Mouse (Mus musculus): ENCODE measurements at regions not wholly inside any gene's neighbourhood (a gene's known extent, or its start where the extent isn't known, plus 50 kb on each side); places are given as distances from the start of the nearest gene placed in this dataset.

DNA sequence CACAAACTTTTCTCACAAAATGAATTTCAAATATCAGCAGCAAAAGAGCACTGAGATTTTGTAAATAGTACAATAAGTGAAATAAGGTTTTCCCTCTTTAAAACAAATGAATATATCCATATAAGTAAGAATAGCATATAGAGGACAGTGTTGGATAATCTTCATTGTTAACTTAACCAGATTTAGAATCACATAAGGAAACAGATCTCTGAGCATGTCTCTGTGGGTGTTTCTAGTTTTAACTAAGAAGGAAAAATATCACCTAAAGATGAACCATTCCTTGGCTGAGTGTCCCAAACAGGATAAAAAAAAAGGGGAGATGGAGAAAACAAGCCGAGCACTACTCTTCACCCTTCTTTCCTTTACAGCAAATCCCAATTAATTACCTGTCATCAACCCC lies 690.4 kb upstream of the Msl3l2 start:
- H3K9me3 ChIP-seq (ENCODE audit: control insufficient read depth, low read length) = no peaks in the 10 kb centered on the region
- WGBS = 87% methylated on average over 1 of the region's 1 CpGs

DNA sequence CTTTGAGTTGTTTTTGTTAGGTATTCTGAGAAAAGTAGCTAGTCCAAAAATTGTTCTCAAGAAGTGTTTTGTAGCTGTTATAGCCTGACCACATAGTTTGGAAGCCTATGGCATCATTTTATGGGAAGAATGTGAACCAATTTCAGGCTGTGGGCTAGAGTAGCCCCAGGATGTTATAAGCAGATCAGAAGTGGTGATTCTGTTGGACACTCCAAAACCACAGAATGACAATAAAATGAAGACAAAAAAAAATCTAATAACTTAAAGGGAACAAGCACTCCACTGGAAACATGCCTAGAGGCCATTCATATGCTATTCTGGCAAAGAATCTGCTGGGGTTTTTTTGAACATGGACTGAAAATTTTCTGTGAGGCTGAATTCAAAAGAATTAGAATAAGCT lies 689.9 kb upstream of the Msl3l2 start:
- Histone ChIP-seq H3K4me1 (ENCODE audit: control insufficient read depth, insufficient read depth, low read length) (no peaks in the 10 kb centered on the region), H3K9ac (replicated peaks; ENCODE audit: low read length) (no peak overlapping the region), H3K36me3 (ENCODE audit: control insufficient read depth, insufficient read depth, low read length) (no peaks in the 10 kb centered on the region), H3K4me3 (replicated peaks; ENCODE audit: low read depth, low read length) (no peak overlapping the region), H3K4me2 (ENCODE audit: low read length) (no peak overlapping the region), H3K9me3 (ENCODE audit: control insufficient read depth, low read length) (no peaks in the 10 kb centered on the region), H3K27ac (replicated peaks; ENCODE audit: low read depth, low read length) (no peak overlapping the region), H3K27me3 (ENCODE audit: control insufficient read depth, insufficient read depth, low read length) (no peaks in the 10 kb centered on the region)
- DNase-seq = peak; percentile 13
- ATAC-seq (ENCODE audit: low FRiP score, low TSS enrichment) = no peak

More for the DNA sequence above, 690.4 kb upstream of the Msl3l2 start:
- no peaks in the 10 kb centered on the region for H3K36me3 ChIP-seq (ENCODE audit: control insufficient read depth, insufficient read depth, low read length)
- no peak overlapping the region for H3K9ac ChIP-seq (replicated peaks; ENCODE audit: low read length)
- H3K4me3 ChIP-seq (replicated peaks; ENCODE audit: low read depth, low read length) = no peak overlapping the region
- DNase-seq (no peak), ATAC-seq (ENCODE audit: low FRiP score, low TSS enrichment) (no peak)
- H3K27ac ChIP-seq (replicated peaks; ENCODE audit: low read depth, low read length) = no peak overlapping the region
- no peaks in the 10 kb centered on the region for H3K27me3 ChIP-seq (ENCODE audit: control insufficient read depth, insufficient read depth, low read length)
- H3K4me1 ChIP-seq (ENCODE audit: control insufficient read depth, insufficient read depth, low read length) = no peaks in the 10 kb centered on the region
- H3K4me2 ChIP-seq (ENCODE audit: low read length) = no peak overlapping the region

DNA sequence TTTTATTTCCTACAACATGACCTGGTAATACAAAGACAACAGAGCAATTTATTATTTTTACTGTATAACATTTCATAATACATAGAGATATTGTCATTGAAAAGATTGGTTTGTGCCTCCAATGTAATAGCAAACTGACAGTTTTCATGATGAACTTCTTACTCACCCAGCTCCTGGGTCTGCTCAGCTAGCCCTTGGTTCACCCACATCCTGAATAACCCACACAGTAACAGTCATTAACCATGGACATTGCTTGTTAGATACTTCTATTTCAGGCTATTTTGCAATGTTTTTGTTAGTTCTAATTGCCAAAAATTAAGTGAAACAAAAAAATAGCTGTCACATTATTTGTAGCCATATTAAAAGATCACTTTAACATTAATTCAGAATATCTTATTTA lies 684.3 kb upstream of the Msl3l2 start:
- Histone ChIP-seq H3K9me3 (ENCODE audit: control insufficient read depth, low read length) (no peaks in the 10 kb centered on the region), H3K36me3 (ENCODE audit: control insufficient read depth, insufficient read depth, low read length) (no peaks in the 10 kb centered on the region), H3K27me3 (ENCODE audit: control insufficient read depth, insufficient read depth, low read length) (no peaks in the 10 kb centered on the region), H3K27ac (replicated peaks; ENCODE audit: low read depth, low read length) (no peak overlapping the region), H3K4me1 (ENCODE audit: control insufficient read depth, insufficient read depth, low read length) (no peaks in the 10 kb centered on the region), H3K4me2 (ENCODE audit: low read length) (no peak overlapping the region), H3K9ac (replicated peaks; ENCODE audit: low read length) (no peak overlapping the region), H3K4me3 (replicated peaks; ENCODE audit: low read depth, low read length) (no peak overlapping the region)
- no peak for DNase-seq
- ATAC-seq (ENCODE audit: low FRiP score, low TSS enrichment) = no peak

DNA sequence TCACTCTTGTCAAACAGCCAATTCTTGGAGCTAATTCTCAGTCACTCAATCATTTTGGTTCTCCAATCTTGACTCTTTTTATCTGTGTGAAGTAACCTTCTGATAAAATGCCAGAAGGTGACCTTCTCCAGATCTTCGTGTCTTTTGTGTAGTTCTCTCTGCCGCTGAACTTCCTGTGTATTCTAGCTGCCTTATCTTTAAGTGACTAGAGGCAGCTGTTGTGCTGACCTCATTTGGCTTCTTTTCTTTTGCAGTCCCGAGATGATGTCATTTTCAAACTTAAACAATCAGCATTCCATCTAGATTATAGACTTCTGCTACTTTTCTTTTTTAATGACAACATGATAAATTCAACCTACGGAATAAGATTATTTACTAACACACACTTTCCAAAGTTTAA lies 681.8 kb upstream of the Msl3l2 start:
- 85% methylated on average over 4 of the region's 4 CpGs for WGBS
- DNase-seq = no peak
- H3K36me3 ChIP-seq (ENCODE audit: control insufficient read depth, insufficient read depth, low read length) = no peaks in the 10 kb centered on the region
- no peaks in the 10 kb centered on the region for H3K9me3 ChIP-seq (ENCODE audit: control insufficient read depth, low read length)
- no peak overlapping the region for H3K27ac ChIP-seq (replicated peaks; ENCODE audit: low read depth, low read length)
- ATAC-seq (ENCODE audit: low FRiP score, low TSS enrichment) = no peak
- no peak overlapping the region for H3K4me3 ChIP-seq (replicated peaks; ENCODE audit: low read depth, low read length)
- no peak overlapping the region for H3K4me2 ChIP-seq (ENCODE audit: low read length)
- H3K27me3 ChIP-seq (ENCODE audit: control insufficient read depth, insufficient read depth, low read length) = no peaks in the 10 kb centered on the region
- no peaks in the 10 kb centered on the region for H3K4me1 ChIP-seq (ENCODE audit: control insufficient read depth, insufficient read depth, low read length)
- no peak overlapping the region for H3K9ac ChIP-seq (replicated peaks; ENCODE audit: low read length)
